Mouse (Mus musculus) liver, embryonic 13.5 days (tissue): ENCODE results near the gene Olfr1424. TPM values are rescaled to one million over a fixed set of nuclear protein-coding genes. Genes with fewer than 3 reads are reported as not detected.

Experiments
- polyA plus RNA-seq: library from polyadenylated mRNA; unstranded; fragments of >200 nt; fragmentation: Nextera tagmentation; extraction: Ambion mirVana; gene quantifications from 2 replicates; pipeline ENCODE4 v1.2.1, GENCODE M21; 2015

Olfr1424 gene
- polyA plus RNA-seq, 1 experiment from 2014 or later: not detected

Other genes starting within 250 kb of the Olfr1424 start
- gene Stx3, start 243.3 kb downstream of the Olfr1424 start, polyA plus RNA-seq: 1.9 and 2.0 TPM in 2 replicates
- gene Olfr1417, start 223.5 kb downstream of the Olfr1424 start, polyA plus RNA-seq: not detected in 2 replicates
- not detected in 2 replicates for gene Olfr1418, start 201.6 kb downstream of the Olfr1424 start, polyA plus RNA-seq
- gene Olfr1419, start 187.6 kb downstream of the Olfr1424 start, polyA plus RNA-seq: not detected in 2 replicates
- not detected in 2 replicates for gene Olfr1420, start 176.1 kb downstream of the Olfr1424 start, polyA plus RNA-seq
- gene Patl1, start 150.3 kb downstream of the Olfr1424 start, polyA plus RNA-seq: 6.2 and 8.1 TPM in 2 replicates
- gene Osbp, start 96.7 kb downstream of the Olfr1424 start, polyA plus RNA-seq: 2.2 and 2.4 TPM in 2 replicates
- gene Olfr1423, start 21.4 kb downstream of the Olfr1424 start, polyA plus RNA-seq: 0.03 TPM in 1 of 2 replicates, not detected in the other
- gene Olfr1425, start 15.0 kb upstream of the Olfr1424 start, polyA plus RNA-seq: not detected in 2 replicates
- not detected in 2 replicates for gene Olfr1426, start 29.3 kb upstream of the Olfr1424 start, polyA plus RNA-seq
- gene Olfr1427, start 40.7 kb upstream of the Olfr1424 start, polyA plus RNA-seq: not detected in 2 replicates
- gene Olfr1428, start 53.2 kb upstream of the Olfr1424 start, polyA plus RNA-seq: not detected in 2 replicates
- gene Olfr76, start 60.5 kb upstream of the Olfr1424 start, polyA plus RNA-seq: not detected in 2 replicates
- not detected in 2 replicates for gene Olfr1555-ps1, start 107.4 kb upstream of the Olfr1424 start, polyA plus RNA-seq
- gene Olfr1431, start 138.0 kb upstream of the Olfr1424 start, polyA plus RNA-seq: not detected in 2 replicates
- not detected in 2 replicates for gene Olfr1432, start 169.9 kb upstream of the Olfr1424 start, polyA plus RNA-seq
- not detected in 2 replicates for gene Olfr262, start 179.0 kb upstream of the Olfr1424 start, polyA plus RNA-seq
- not detected in 2 replicates for gene Olfr235, start 198.3 kb upstream of the Olfr1424 start, polyA plus RNA-seq
- not detected in 2 replicates for gene Olfr1434, start 217.2 kb upstream of the Olfr1424 start, polyA plus RNA-seq
- not detected in 2 replicates for gene Olfr1436, start 236.4 kb upstream of the Olfr1424 start, polyA plus RNA-seq